Mouse (Mus musculus): ENCODE results near the gene Mbnl1. TPM values are rescaled to one million over a fixed set of nuclear protein-coding genes. Genes with fewer than 3 reads are reported as not detected.

Gene Mbnl1
- total RNA-seq (2021) = 100 to 1,000 TPM; 215 to 237 TPM
- 55.8 and 79.7 TPM in 2 replicates for polyA plus RNA-seq (2012; rRNA removed)
- long read RNA-seq, partial matches to known transcripts = 19 of 43 reads
- long read RNA-seq, other reads (novel, unspliced or antisense) = 22 of 43 reads

DNA sequence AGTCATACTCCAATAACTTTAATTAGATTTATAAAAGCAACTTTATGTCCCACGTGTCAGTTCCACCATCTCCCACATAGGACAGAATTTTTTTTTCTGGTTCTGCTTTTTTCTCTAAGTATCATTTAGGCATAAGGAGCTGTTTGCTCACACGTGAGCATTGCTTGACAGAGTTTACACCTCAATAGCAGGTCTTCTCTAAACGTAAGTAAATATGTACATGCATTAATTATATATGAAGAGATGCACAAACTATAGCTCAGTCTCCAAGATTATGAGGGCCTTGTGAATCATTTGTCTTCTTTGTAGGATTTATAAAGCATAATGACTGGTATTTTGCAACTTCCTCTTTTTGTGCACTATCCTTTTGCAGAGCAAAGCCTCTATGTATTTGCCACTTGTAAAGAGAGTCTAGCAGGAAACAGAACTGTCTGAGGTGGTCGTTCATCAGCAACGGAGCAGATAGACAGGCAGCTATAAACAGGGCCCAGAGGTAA, at the start of gene Mbnl1:
TSS of gene Mbnl1 (plus strand) at position 150 of the 497 bp plus-strand sequence.
- TF ChIP-seq POLR2A (IDR thresholded peaks at IDR 0.05; ENCODE audit: insufficient read depth, low read depth, low read length) (no peak), EP300 (IDR thresholded peaks at IDR 0.05; ENCODE audit: insufficient read depth, low read depth, low read length) (no peak), CTCF (IDR thresholded peaks at IDR 0.05) (no peak)
- no peak within 1 kb of the TSS for H3K9ac ChIP-seq (ENCODE audit: low read depth, low read length)
- H3K27me3 ChIP-seq (ENCODE audit: control insufficient read depth, insufficient read depth, low read length) = no peaks in the 10 kb centered on the region
- no peaks in the 10 kb centered on the region for H3K79me2 ChIP-seq (replicated peaks; ENCODE audit: control insufficient read depth, insufficient read depth, low read length)
- no peaks in the 10 kb centered on the region for H3K36me3 ChIP-seq (ENCODE audit: control insufficient read depth, insufficient read depth, low read length)
- no peaks in the 10 kb centered on the region; the same call in 1 of the 2 replicates for H3K4me1 ChIP-seq (ENCODE audit: control insufficient read depth, insufficient read depth, low read length)
- intact Hi-C loops (cut with DNase I) = no loop called here
- WGBS = 62% methylated on average over 5 of the region's 5 CpGs
- no peak within 1 kb of the TSS for H3K4me3 ChIP-seq
- H3K27ac ChIP-seq = no peak within 1 kb of the TSS
- DNase-seq = no peak

DNA sequence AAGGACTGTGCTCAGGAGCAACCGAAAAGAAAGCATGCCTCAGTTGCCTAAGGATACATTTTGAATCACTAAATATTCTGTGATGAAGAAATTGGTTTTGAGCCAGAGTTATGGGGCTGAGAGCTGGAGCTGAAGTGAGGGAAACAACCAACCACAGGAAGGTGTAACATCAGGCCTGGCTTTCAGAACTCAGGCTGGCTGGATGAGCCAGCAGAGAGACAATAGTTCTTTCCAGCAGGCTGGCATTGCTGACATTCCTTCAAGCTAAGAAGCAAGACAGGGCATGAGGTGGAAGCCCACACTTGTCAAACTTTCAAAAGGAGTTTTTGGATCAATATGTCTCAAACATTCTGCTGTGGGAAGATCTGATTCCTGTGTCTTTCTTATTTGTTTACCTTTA, 48.5 kb upstream of the Mbnl1 start:
- 94% methylated on average over 1 of the region's 1 CpGs for WGBS
- no peak overlapping the region for H3K27ac ChIP-seq
- no peaks in the 10 kb centered on the region for H3K36me3 ChIP-seq (ENCODE audit: control insufficient read depth, insufficient read depth, low read length)
- no peak for DNase-seq
- TF ChIP-seq POLR2A (IDR thresholded peaks at IDR 0.05; ENCODE audit: insufficient read depth, low read depth, low read length) (no peak), CTCF (IDR thresholded peaks at IDR 0.05) (no peak), EP300 (IDR thresholded peaks at IDR 0.05; ENCODE audit: insufficient read depth, low read depth, low read length) (no peak)
- H3K4me3 ChIP-seq = no peak overlapping the region
- no peaks in the 10 kb centered on the region for H3K27me3 ChIP-seq (ENCODE audit: control insufficient read depth, insufficient read depth, low read length)
- H3K9ac ChIP-seq (ENCODE audit: low read depth, low read length) = no peak overlapping the region
- intact Hi-C loops (cut with DNase I) = no loop called here
- 0 out of 2 replicates have a peak, but pooled peaks cover 1% of the 10 kb centered on the region for H3K4me1 ChIP-seq (ENCODE audit: control insufficient read depth, insufficient read depth, low read length)
- no peaks in the 10 kb centered on the region for H3K79me2 ChIP-seq (replicated peaks; ENCODE audit: control insufficient read depth, insufficient read depth, low read length)

DNA sequence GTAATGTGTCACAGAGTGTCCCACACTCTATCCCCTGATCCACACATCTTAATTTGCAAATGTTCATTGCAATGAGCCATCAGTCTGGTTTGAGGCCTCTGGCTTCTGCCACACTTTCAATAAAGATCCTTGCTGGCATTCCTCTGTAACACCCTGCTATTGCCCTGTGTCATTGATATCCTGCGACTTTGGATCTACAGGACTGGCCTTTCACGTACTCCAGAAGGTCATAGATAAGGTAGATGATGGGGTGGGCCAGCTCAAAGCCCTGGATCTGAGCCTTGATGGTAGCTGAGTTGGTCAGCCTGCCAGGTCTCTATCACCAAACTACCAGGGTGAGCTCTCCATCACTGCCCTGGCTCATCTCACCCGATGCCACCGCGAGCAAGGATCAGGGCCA, 43.6 kb upstream of the Mbnl1 start:
- intact Hi-C loops (cut with DNase I) = no loop called here

DNA sequence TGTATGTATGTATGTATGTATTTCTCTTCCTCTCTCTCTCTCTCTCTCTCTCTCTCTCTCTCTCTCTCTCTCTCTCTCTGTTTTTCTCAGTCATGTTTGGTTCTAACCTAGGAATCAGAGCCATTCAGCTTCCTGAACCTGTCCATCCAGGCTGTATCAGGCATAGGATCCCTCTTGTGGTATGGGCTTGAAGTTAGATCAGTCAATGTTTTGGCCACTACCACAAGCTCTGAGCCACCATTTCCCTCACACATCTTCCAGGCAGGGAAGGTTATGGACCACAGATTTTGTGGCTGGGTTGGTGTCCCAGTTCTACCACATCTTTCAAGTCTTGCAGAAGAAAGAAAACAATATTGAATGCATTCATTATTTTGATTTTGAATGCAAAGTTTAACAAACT, 35.4 kb upstream of the Mbnl1 start:
- Histone ChIP-seq H3K36me3 (ENCODE audit: control insufficient read depth, insufficient read depth, low read length) (peaks cover 9% of the 10 kb centered on the region), H3K4me1 (ENCODE audit: control insufficient read depth, insufficient read depth, low read length) (peaks cover 3% of the 10 kb centered on the region), H3K27me3 (ENCODE audit: control insufficient read depth, insufficient read depth, low read length) (no peaks in the 10 kb centered on the region), H3K79me2 (replicated peaks; ENCODE audit: control insufficient read depth, insufficient read depth, low read length) (no peaks in the 10 kb centered on the region), H3K9ac (ENCODE audit: low read depth, low read length) (no peak overlapping the region), H3K4me3 (no peak overlapping the region), H3K27ac (peak overlapping the region; percentile 42)
- DNase-seq = no peak
- TF ChIP-seq CTCF (IDR thresholded peaks at IDR 0.05) (no peak), EP300 (IDR thresholded peaks at IDR 0.05; ENCODE audit: insufficient read depth, low read depth, low read length) (no peak), POLR2A (IDR thresholded peaks at IDR 0.05; ENCODE audit: insufficient read depth, low read depth, low read length) (no peak)
- intact Hi-C loops (cut with DNase I) = no loop called here

More for the DNA sequence above, 43.6 kb upstream of the Mbnl1 start:
- H3K4me3 ChIP-seq = no peak overlapping the region
- H3K27ac ChIP-seq = no peak overlapping the region
- H3K4me1 ChIP-seq (ENCODE audit: control insufficient read depth, insufficient read depth, low read length) = 0 out of 2 replicates have a peak, but pooled peaks cover 1% of the 10 kb centered on the region
- 88% methylated on average over 5 of the region's 5 CpGs for WGBS
- no peaks in the 10 kb centered on the region for H3K79me2 ChIP-seq (replicated peaks; ENCODE audit: control insufficient read depth, insufficient read depth, low read length)
- no peaks in the 10 kb centered on the region for H3K36me3 ChIP-seq (ENCODE audit: control insufficient read depth, insufficient read depth, low read length)
- H3K27me3 ChIP-seq (ENCODE audit: control insufficient read depth, insufficient read depth, low read length) = no peaks in the 10 kb centered on the region
- no peak for TF ChIP-seq CTCF (IDR thresholded peaks at IDR 0.05)
- no peak for TF ChIP-seq POLR2A (IDR thresholded peaks at IDR 0.05; ENCODE audit: insufficient read depth, low read depth, low read length)
- no peak for TF ChIP-seq EP300 (IDR thresholded peaks at IDR 0.05; ENCODE audit: insufficient read depth, low read depth, low read length)
- no peak overlapping the region for H3K9ac ChIP-seq (ENCODE audit: low read depth, low read length)
- no peak for DNase-seq

DNA sequence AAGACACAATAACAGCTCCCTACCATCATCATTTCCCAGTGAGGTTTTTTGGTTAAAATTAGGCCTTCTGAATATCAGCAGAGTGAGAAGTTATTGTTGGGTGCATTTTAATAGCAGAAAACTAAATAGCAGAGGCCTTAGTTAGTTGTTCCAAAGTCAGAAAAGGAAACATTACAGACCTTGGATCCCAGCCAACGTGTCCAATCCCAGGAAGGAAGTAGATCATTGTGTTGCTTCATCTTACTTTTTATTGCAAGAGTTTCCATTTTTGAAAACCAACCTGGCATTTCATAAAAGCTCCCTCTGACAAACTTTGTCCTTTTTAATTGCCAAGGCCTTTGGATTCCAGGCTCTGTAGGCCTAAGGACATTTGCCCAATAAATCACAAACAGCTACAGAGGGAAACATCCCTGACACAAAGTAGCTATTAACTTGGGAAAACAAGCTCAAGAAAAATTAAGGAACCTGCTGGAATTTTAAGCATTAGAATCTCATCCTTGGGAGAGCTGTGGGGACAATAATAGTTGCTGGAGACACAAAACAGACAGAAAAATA, 34.9 kb upstream of the Mbnl1 start:
- peaks cover 9% of the 10 kb centered on the region for H3K36me3 ChIP-seq (ENCODE audit: control insufficient read depth, insufficient read depth, low read length)
- H3K4me3 ChIP-seq = no peak overlapping the region
- peak; percentile 30 to 53 for DNase-seq
- TF ChIP-seq POLR2A (IDR thresholded peaks at IDR 0.05; ENCODE audit: insufficient read depth, low read depth, low read length) = no peak
- TF ChIP-seq EP300 (IDR thresholded peaks at IDR 0.05; ENCODE audit: insufficient read depth, low read depth, low read length) = no peak
- TF ChIP-seq CTCF (IDR thresholded peaks at IDR 0.05) = no peak
- H3K27ac ChIP-seq = peak overlapping the region; percentile 48
- H3K79me2 ChIP-seq (replicated peaks; ENCODE audit: control insufficient read depth, insufficient read depth, low read length) = no peaks in the 10 kb centered on the region
- intact Hi-C loops (cut with DNase I) = no loop called here
- H3K27me3 ChIP-seq (ENCODE audit: control insufficient read depth, insufficient read depth, low read length) = no peaks in the 10 kb centered on the region
- no peak overlapping the region for H3K9ac ChIP-seq (ENCODE audit: low read depth, low read length)
- H3K4me1 ChIP-seq (ENCODE audit: control insufficient read depth, insufficient read depth, low read length) = peaks cover 3% of the 10 kb centered on the region
- WGBS = 16% methylated on average over 1 of the region's 1 CpGs

DNA sequence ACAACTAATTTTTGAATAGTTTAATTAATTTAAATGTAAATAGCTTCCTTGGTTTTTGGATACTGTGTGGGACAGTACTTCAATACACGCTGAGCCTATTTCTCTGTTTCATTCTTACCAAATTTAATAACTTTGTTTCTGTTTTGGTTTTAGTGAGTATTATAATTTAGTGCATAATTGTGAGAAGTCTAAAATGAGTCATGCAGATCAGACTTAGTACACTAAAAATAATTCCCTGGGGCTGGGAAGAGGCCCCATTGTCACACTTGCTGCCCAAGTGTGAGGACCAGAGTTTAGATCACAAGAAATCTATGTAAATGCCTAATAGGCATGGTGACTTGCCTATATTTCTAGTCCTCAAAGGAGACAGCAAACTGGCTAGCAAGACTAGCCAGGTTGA, 33.9 kb upstream of the Mbnl1 start:
- Histone ChIP-seq H3K4me1 (ENCODE audit: control insufficient read depth, insufficient read depth, low read length) (peaks cover 3% of the 10 kb centered on the region), H3K27me3 (ENCODE audit: control insufficient read depth, insufficient read depth, low read length) (no peaks in the 10 kb centered on the region), H3K79me2 (replicated peaks; ENCODE audit: control insufficient read depth, insufficient read depth, low read length) (no peaks in the 10 kb centered on the region), H3K4me3 (no peak overlapping the region), H3K27ac (no peak overlapping the region; the same call in 1 of the 2 replicates), H3K9ac (ENCODE audit: low read depth, low read length) (no peak overlapping the region), H3K36me3 (ENCODE audit: control insufficient read depth, insufficient read depth, low read length) (peaks cover 9% of the 10 kb centered on the region)
- intact Hi-C loops (cut with DNase I) = no loop called here
- no peak for DNase-seq
- TF ChIP-seq EP300 (IDR thresholded peaks at IDR 0.05; ENCODE audit: insufficient read depth, low read depth, low read length) (no peak), CTCF (IDR thresholded peaks at IDR 0.05) (no peak), POLR2A (IDR thresholded peaks at IDR 0.05; ENCODE audit: insufficient read depth, low read depth, low read length) (no peak)
- 95% methylated on average over 1 of the region's 1 CpGs for WGBS

Data from heart, adult 2 months (tissue).